7 mouse cellular contexts compared by ENCODE assay signal in genomic region chr14:100284119-100284860, GRCm38 (mm10). TPM values are rescaled to one million over a fixed set of nuclear protein-coding genes. Genes with fewer than 3 reads are reported as not detected.
DNase-seq lines count a peak whose midpoint lies in the region; ATAC-seq and TF ChIP-seq lines count a peak whose summit lies in the region.

Gene Klf12, minus strand, starts transcription at chr14:100284679.

- peak; percentile 90 for ATAC-seq in embryonic facial prominence, embryonic 14.5 days (ENCODE audit: low read depth)
- ATAC-seq in heart, embryonic 11.5 days (replicated peaks; ENCODE audit: insufficient number of reproducible peaks, low FRiP score, low TSS enrichment): peak; percentile 69
- ATAC-seq in kidney, embryonic 15.5 days (replicated peaks; ENCODE audit: low FRiP score): peak; percentile 84
- ATAC-seq in limb, embryonic 15.5 days (ENCODE audit: insufficient number of reproducible peaks, low FRiP score, low TSS enrichment, low read depth): peak; percentile 84
- ATAC-seq in midbrain, postnatal 0 days (ENCODE audit: low FRiP score): peak; percentile 86

- peak within 1 kb of the TSS; percentile 74 for H3K4me2 ChIP-seq in embryonic facial prominence, embryonic 14.5 days (ENCODE audit: low read depth, low read length)
- peak within 1 kb of the TSS; percentile 97 for H3K4me2 ChIP-seq in heart, embryonic 11.5 days
- peak within 1 kb of the TSS; percentile 91 for H3K4me2 ChIP-seq in kidney, embryonic 15.5 days
- H3K4me2 ChIP-seq in limb, embryonic 15.5 days: peak within 1 kb of the TSS; percentile 92
- H3K4me2 ChIP-seq in midbrain, postnatal 0 days (ENCODE audit: low read depth, low read length, poor library complexity, severe bottlenecking): peak within 1 kb of the TSS; percentile 84

- peaks cover 8% of the 10 kb centered on the region; the same call in 1 of the 2 replicates for H3K9me3 ChIP-seq in embryonic facial prominence, embryonic 14.5 days (ENCODE audit: control insufficient read depth, low read length)
- H3K9me3 ChIP-seq in heart, embryonic 11.5 days (replicated peaks; ENCODE audit: control insufficient read depth, low read length): no peaks in the 10 kb centered on the region
- 0 out of 2 replicates have a peak, but pooled peaks cover 2% of the 10 kb centered on the region for H3K9me3 ChIP-seq in kidney, embryonic 15.5 days (replicated peaks)
- no peaks in the 10 kb centered on the region for H3K9me3 ChIP-seq in limb, embryonic 15.5 days
- H3K9me3 ChIP-seq in midbrain, postnatal 0 days (ENCODE audit: low read length): no peaks in the 10 kb centered on the region

- TF ChIP-seq CTCF in midbrain, postnatal 0 days (IDR thresholded peaks at IDR 0.05): no peak

- 0% methylated on average over 35 of the region's 40 CpGs for WGBS in embryonic facial prominence, embryonic 14.5 days
- WGBS in heart, embryonic 11.5 days (ENCODE audit: insufficient replicate concordance): under 1% methylated on average over 33 of the region's 40 CpGs
- WGBS in kidney, embryonic 15.5 days: under 1% methylated on average over 38 of the region's 40 CpGs
- 0% methylated on average over 38 of the region's 40 CpGs for WGBS in limb, embryonic 15.5 days
- under 1% methylated on average over 35 of the region's 40 CpGs for whole genome bisulfite sequencing in midbrain, postnatal 0 days

- peak within 1 kb of the TSS; percentile 79 for H3K9ac ChIP-seq in embryonic facial prominence, embryonic 14.5 days (ENCODE audit: low read depth, low read length)
- H3K9ac ChIP-seq in heart, embryonic 11.5 days (ENCODE audit: low read depth, low read length): peak within 1 kb of the TSS; percentile 73
- peak within 1 kb of the TSS; percentile 46 for H3K9ac ChIP-seq in kidney, embryonic 15.5 days
- peak within 1 kb of the TSS; percentile 53 for H3K9ac ChIP-seq in limb, embryonic 15.5 days
- H3K9ac ChIP-seq in midbrain, postnatal 0 days (replicated peaks; ENCODE audit: low read length, poor library complexity, severe bottlenecking): peak within 1 kb of the TSS; percentile 80

- peak within 1 kb of the TSS; percentile 66 for H3K4me3 ChIP-seq in embryonic facial prominence, embryonic 14.5 days (ENCODE audit: low read depth, low read length)
- H3K4me3 ChIP-seq in heart, embryonic 11.5 days (ENCODE audit: low read depth, low read length): peak within 1 kb of the TSS; percentile 65
- peak within 1 kb of the TSS; percentile 56 for H3K4me3 ChIP-seq in kidney, embryonic 15.5 days (replicated peaks)
- H3K4me3 ChIP-seq in limb, embryonic 15.5 days: peak within 1 kb of the TSS; percentile 54
- peak within 1 kb of the TSS; percentile 54 for H3K4me3 ChIP-seq in midbrain, postnatal 0 days (ENCODE audit: low read depth, low read length)

- DNase-seq in adrenal gland, postnatal 36 days: peak; percentile 82 to 86
- DNase-seq in embryonic facial prominence, embryonic 14.5 days (ENCODE audit: low spot score): peak; percentile 98
- DNase-seq in midbrain, postnatal 0 days (ENCODE audit: low spot score): peak; percentile 87
- peak; percentile 9 to 19 for DNase-seq in spleen, postnatal 14 days (ENCODE audit: low spot score in 2 of 2)

- peak within 1 kb of the TSS; percentile 95 for H3K27ac ChIP-seq in embryonic facial prominence, embryonic 14.5 days (replicated peaks; ENCODE audit: low read depth, low read length)
- H3K27ac ChIP-seq in heart, embryonic 11.5 days (ENCODE audit: low read depth, low read length): peak within 1 kb of the TSS; percentile 75
- H3K27ac ChIP-seq in kidney, embryonic 15.5 days: peak within 1 kb of the TSS; percentile 90
- peak within 1 kb of the TSS; percentile 94 for H3K27ac ChIP-seq in limb, embryonic 15.5 days
- H3K27ac ChIP-seq in midbrain, postnatal 0 days (ENCODE audit: low read depth, low read length): peak within 1 kb of the TSS; percentile 96

- 0 out of 2 replicates have a peak, but pooled peaks cover 4% of the 10 kb centered on the region for H3K36me3 ChIP-seq in embryonic facial prominence, embryonic 14.5 days (ENCODE audit: control insufficient read depth, insufficient read depth, low read length)
- H3K36me3 ChIP-seq in heart, embryonic 11.5 days (ENCODE audit: control insufficient read depth, insufficient read depth, low read length): no peaks in the 10 kb centered on the region
- no peaks in the 10 kb centered on the region for H3K36me3 ChIP-seq in kidney, embryonic 15.5 days
- H3K36me3 ChIP-seq in limb, embryonic 15.5 days: no peaks in the 10 kb centered on the region
- no peaks in the 10 kb centered on the region for H3K36me3 ChIP-seq in midbrain, postnatal 0 days (ENCODE audit: insufficient read depth, low read length)

- H3K4me1 ChIP-seq in embryonic facial prominence, embryonic 14.5 days (ENCODE audit: control insufficient read depth, insufficient read depth, low read length): peaks cover 16% of the 10 kb centered on the region
- H3K4me1 ChIP-seq in heart, embryonic 11.5 days (ENCODE audit: control insufficient read depth, insufficient read depth, low read length): no peaks in the 10 kb centered on the region; the same call in 1 of the 2 replicates
- peaks cover 33% of the 10 kb centered on the region for H3K4me1 ChIP-seq in kidney, embryonic 15.5 days
- H3K4me1 ChIP-seq in limb, embryonic 15.5 days: peaks cover 20% of the 10 kb centered on the region
- H3K4me1 ChIP-seq in midbrain, postnatal 0 days (ENCODE audit: insufficient read depth, low read length): no peaks in the 10 kb centered on the region

- H3K27me3 ChIP-seq in embryonic facial prominence, embryonic 14.5 days (replicated peaks; ENCODE audit: control insufficient read depth, insufficient read depth, low read length): no peaks in the 10 kb centered on the region
- H3K27me3 ChIP-seq in heart, embryonic 11.5 days (ENCODE audit: control insufficient read depth, insufficient read depth, low read length): no peaks in the 10 kb centered on the region
- H3K27me3 ChIP-seq in kidney, embryonic 15.5 days: no peaks in the 10 kb centered on the region
- H3K27me3 ChIP-seq in limb, embryonic 15.5 days: no peaks in the 10 kb centered on the region
- H3K27me3 ChIP-seq in midbrain, postnatal 0 days (ENCODE audit: insufficient read depth, low read length): no peaks in the 10 kb centered on the region

RNA-seq across cellular contexts. Expression of gene Klf12, which starts in this region (rescaled TPM):
- total RNA-seq in adrenal gland, postnatal 36 days (2021): 10 to 100 TPM; 19.6 to 24.9 TPM
- polyA plus RNA-seq in embryonic facial prominence, embryonic 14.5 days (2014; fragmentation: Nextera tagmentation; extraction: Ambion mirVana): 16.4 and 17.7 TPM in 2 replicates
- 5.8 and 7.3 TPM in 2 replicates for polyA plus RNA-seq in heart, embryonic 11.5 days (2014; fragmentation: Nextera tagmentation; extraction: Ambion mirVana)
- polyA plus RNA-seq in kidney, embryonic 15.5 days (2015; fragmentation: Nextera tagmentation; extraction: Ambion mirVana): 11.3 and 13.2 TPM in 2 replicates
- polyA plus RNA-seq in limb, embryonic 15.5 days (2015; fragmentation: Nextera tagmentation; extraction: Ambion mirVana): 21.9 and 23.7 TPM in 2 replicates
- 53.6 and 61.1 TPM in 2 replicates for total RNA-seq in midbrain, postnatal 0 days (2014; rRNA removed)
- polyA plus RNA-seq in midbrain, postnatal 0 days (2015; fragmentation: Nextera tagmentation; extraction: Ambion mirVana): 23.0 and 26.7 TPM in 2 replicates

Comparison
In these comparisons a context has a peak if more than half of its experiments do, and no peak if none do; other contexts are left out.
1. Peak in every context shown above with its lines: DNase-seq, ATAC-seq, H3K4me3 ChIP-seq and H3K27ac ChIP-seq.
2. DNase-seq: peak in every context shown above with its lines; median percentile 98 in embryonic facial prominence, embryonic 14.5 days; 87 in midbrain, postnatal 0 days; 84 in adrenal gland, postnatal 36 days; 14 in spleen, postnatal 14 days.